Mouse (Mus musculus) limb, embryonic 10.5 days (tissue): ENCODE measurements around the gene Gpatch8. TPM values are rescaled to one million over a fixed set of nuclear protein-coding genes. Genes with fewer than 3 reads are reported as not detected.
A peak's percentile ranks its signal among the peaks of the same experiment; 100 is the strongest.
"Not testable (repeated sequence)": the region's sequence is repeated elsewhere in the genome, so short reads cannot be mapped to it uniquely, and the experiment has no call there.

Source experiments
- DNase-seq: peaks from one replicate; pipeline ENCODE4 v3.0.0-alpha.2; 2017; ENCODE audit warnings: low spot score
- H3K27ac ChIP-seq: fragments of 300-500 bp; sonication (generic); 2 replicates; pipeline ENCODE4 v1.5.1; 2016; ENCODE audit warnings: mild to moderate bottlenecking
- H3K27me3 ChIP-seq: fragments of 300-500 bp; sonication (generic); 2 replicates; pipeline ENCODE4 v1.6.1; 2016; ENCODE audit warnings: low read depth, mild to moderate bottlenecking; ENCODE audit not compliant: poor library complexity, severe bottlenecking
- H3K36me3 ChIP-seq: fragments of 300-500 bp; sonication (generic); 2 replicates; pipeline ENCODE4 v1.6.1; 2016; ENCODE audit warnings: mild to moderate bottlenecking, moderate library complexity
- H3K4me1 ChIP-seq: fragments of 300-500 bp; sonication (generic); 2 replicates; pipeline ENCODE4 v1.6.1; 2016
- H3K4me3 ChIP-seq: fragments of 300-500 bp; sonication (generic); 2 replicates; pipeline ENCODE4 v1.5.1; 2016; ENCODE audit warnings: mild to moderate bottlenecking, moderate library complexity
- H3K9me3 ChIP-seq: fragments of 300-500 bp; sonication (generic); replicated peaks from 2 replicates; pipeline ENCODE4 v1.6.1; 2016; ENCODE audit warnings: mild to moderate bottlenecking
- WGBS: fragments of 180-500 bp; shearing (Covaris S2); methylation state at CpG from one replicate; pipeline ENCODE4 v1.1.7; 2016; 5-methylcytosine and 5-hydroxymethylcytosine counted together
- polyA plus RNA-seq: library from polyadenylated mRNA; unstranded; fragments of >200 nt; fragmentation: Nextera tagmentation; extraction: Ambion mirVana; gene quantifications from 2 replicates; pipeline ENCODE4 v1.2.1, GENCODE M21; 2016

Gpatch8 gene
- polyA plus RNA-seq, 1 experiment from 2014 or later: 77.1 TPM

DNA sequence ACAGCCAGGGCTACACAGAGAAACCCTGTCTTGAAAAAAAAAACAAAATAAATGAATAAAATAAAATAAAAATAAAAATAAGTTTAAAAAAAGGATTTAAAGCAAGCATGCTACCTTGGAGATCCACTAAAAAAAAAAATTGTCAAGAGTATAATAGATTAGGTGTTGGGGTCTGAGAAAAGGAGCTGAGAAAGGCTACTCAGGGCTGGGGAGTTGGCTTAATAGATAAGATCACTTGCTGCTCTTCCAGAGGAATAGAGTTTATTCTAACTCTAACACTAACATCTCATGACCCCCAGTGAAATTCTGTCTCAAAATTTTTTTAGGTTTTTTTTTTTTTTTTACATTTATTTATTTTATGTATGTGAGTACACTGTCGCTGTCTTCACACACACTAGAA lies 10.1 kb upstream of the Gpatch8 start:
- Histone ChIP-seq H3K36me3 (no peaks in the 10 kb centered on the region), H3K4me3 (no peak overlapping the region), H3K27me3 (no peaks in the 10 kb centered on the region), H3K27ac (no peak overlapping the region), H3K9me3 (no peaks in the 10 kb centered on the region), H3K4me1 (no peaks in the 10 kb centered on the region)
- DNase-seq: no peak
- 100% methylated on average over 1 of the region's 1 CpGs for WGBS

- DNase-seq: no peak
- H3K4me1 ChIP-seq: no peaks in the 10 kb centered on the region
- H3K9me3 ChIP-seq: no peaks in the 10 kb centered on the region
- H3K36me3 ChIP-seq: no peaks in the 10 kb centered on the region
- no peak overlapping the region for H3K27ac ChIP-seq
- no peak overlapping the region for H3K4me3 ChIP-seq
- no peaks in the 10 kb centered on the region for H3K27me3 ChIP-seq
These were observed 9.5 kb upstream of the Gpatch8 start for GRCm38 (mm10) chr11:102565741-102566140.

DNA sequence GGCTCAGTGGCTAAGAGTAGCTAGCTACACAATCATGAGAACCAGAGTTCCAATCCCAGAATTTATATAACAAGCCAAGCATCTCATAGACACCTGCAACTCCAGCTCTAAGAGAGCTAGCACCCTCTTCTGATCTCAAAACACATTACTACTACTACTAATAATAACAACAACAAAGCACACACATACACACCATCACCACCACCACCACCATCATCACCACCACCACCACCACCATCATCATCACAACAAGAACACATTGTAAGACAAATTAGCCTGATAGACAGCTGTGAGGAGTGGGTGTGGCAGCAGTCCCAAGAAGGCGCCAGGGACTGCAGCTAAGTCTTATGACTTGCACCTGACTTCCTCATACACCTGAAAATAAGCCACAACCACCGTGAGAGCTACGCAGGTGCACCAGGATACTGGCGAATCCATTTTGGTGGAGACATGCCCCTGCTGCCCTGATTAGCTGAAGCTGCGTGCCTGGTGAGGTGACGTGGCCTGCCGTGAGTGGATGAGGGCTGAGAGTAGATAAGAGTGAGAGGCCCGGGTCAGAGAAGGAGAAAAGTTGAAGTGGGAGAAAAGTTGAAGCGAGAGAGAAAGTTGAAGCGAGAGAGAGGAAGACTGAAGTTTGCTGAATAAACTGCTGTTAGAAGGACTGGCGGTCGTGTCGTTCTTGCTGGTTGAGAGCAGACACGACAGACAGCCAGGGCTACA lies 8.9 kb upstream of the Gpatch8 start:
- 82% methylated on average over 14 of the region's 14 CpGs for WGBS
- H3K27ac ChIP-seq, H3K36me3 ChIP-seq: not testable (repeated sequence)

GRCm38 (mm10) chr11:102558704-102559103 lies 2.5 kb upstream of the Gpatch8 start:
- Histone ChIP-seq H3K27ac (no peak overlapping the region), H3K9me3 (no peaks in the 10 kb centered on the region), H3K4me1 (peaks cover 18% of the 10 kb centered on the region), H3K36me3 (no peaks in the 10 kb centered on the region), H3K4me3 (no peak overlapping the region), H3K27me3 (no peaks in the 10 kb centered on the region)
- 90% methylated on average over 5 of the region's 5 CpGs for WGBS
- DNase-seq: no peak

More for the DNA sequence above, 8.9 kb upstream of the Gpatch8 start:
- not testable (repeated sequence) for H3K9me3 ChIP-seq, H3K4me3 ChIP-seq, H3K4me1 ChIP-seq, H3K27me3 ChIP-seq, DNase-seq

- Histone ChIP-seq H3K36me3 (no peaks in the 10 kb centered on the region), H3K4me1 (peaks cover 20% of the 10 kb centered on the region), H3K27me3 (no peaks in the 10 kb centered on the region), H3K9me3 (no peaks in the 10 kb centered on the region), H3K27ac (no peak overlapping the region), H3K4me3 (no peak overlapping the region)
- 95% methylated on average over 1 of the region's 1 CpGs for WGBS
- DNase-seq: no peak
These were observed 1.2 kb upstream of the Gpatch8 start for GRCm38 (mm10) chr11:102557386-102557785.

DNA sequence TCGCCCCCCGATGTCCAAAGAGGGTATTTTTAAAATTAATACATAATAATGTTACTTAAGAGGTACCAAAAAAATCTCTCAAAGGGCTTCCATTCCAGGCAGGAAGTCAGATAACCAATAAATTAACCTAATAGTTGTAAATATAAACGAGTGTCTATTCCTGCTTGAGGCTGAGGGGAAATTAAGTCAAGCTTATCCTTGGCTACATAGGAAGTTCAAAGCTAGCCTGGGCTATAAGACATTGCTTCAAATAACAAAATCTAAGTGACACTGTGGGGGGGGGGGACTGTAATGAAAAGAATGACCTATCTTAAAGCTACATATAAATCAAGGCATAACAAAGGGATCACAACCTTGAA lies 503 bp upstream of the Gpatch8 start:
- Histone ChIP-seq H3K27me3 (no peaks in the 10 kb centered on the region), H3K9me3 (no peaks in the 10 kb centered on the region), H3K4me1 (peaks cover 20% of the 10 kb centered on the region), H3K4me3 (peak overlapping the region; percentile 92), H3K27ac (peak overlapping the region; percentile 98), H3K36me3 (peaks cover 5% of the 10 kb centered on the region; the same call in 1 of the 2 replicates)
- 17% methylated on average over 3 of the region's 3 CpGs for WGBS
- no peak for DNase-seq

- H3K9me3 ChIP-seq: no peaks in the 10 kb centered on the region
- H3K4me1 ChIP-seq: peaks cover 20% of the 10 kb centered on the region
- peak overlapping the region; percentile 98 for H3K27ac ChIP-seq
- peaks cover 12% of the 10 kb centered on the region; the same call in 1 of the 2 replicates for H3K36me3 ChIP-seq
- peak overlapping the region; percentile 92 for H3K4me3 ChIP-seq
- DNase-seq: no peak
- H3K27me3 ChIP-seq: no peaks in the 10 kb centered on the region
- WGBS: under 1% methylated on average over 39 of the region's 39 CpGs
These were observed 677 bp downstream of the Gpatch8 start for GRCm38 (mm10) chr11:102555400-102556030.

DNA sequence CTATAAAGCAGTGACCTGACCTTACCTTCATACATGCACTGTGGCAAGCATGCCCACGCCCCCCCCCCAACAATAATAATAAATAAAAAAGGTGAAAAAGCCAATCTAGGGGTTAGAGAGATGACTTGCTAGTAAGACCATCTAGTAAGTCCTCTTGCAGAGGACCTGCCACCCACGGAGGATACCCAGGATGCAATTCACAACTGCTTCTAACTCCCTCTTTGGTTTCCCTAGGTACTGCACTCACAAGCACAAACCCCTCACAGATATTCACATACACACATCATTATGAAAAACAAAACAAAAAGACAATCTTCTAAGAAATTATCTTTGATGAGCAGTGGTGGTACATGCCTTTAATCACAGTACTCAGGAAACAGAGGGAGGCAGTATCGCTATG lies 4.1 kb downstream of the Gpatch8 start:
- no peak for DNase-seq
- H3K9me3 ChIP-seq: no peaks in the 10 kb centered on the region
- 89% methylated on average over 3 of the region's 3 CpGs for WGBS

GRCm38 (mm10) chr11:102551176-102551575 lies 5.0 kb downstream of the Gpatch8 start:
- DNase-seq: no peak
- H3K4me3 ChIP-seq: no peak overlapping the region
- no peak overlapping the region for H3K27ac ChIP-seq
- no peaks in the 10 kb centered on the region for H3K27me3 ChIP-seq
- peaks cover 15% of the 10 kb centered on the region for H3K4me1 ChIP-seq
- H3K36me3 ChIP-seq: peaks cover 38% of the 10 kb centered on the region
- no peaks in the 10 kb centered on the region for H3K9me3 ChIP-seq

More for the DNA sequence above, 4.1 kb downstream of the Gpatch8 start:
- Histone ChIP-seq H3K4me1 (peaks cover 19% of the 10 kb centered on the region), H3K27me3 (no peaks in the 10 kb centered on the region), H3K36me3 (peaks cover 30% of the 10 kb centered on the region), H3K27ac (no peak overlapping the region), H3K4me3 (no peak overlapping the region)

DNA sequence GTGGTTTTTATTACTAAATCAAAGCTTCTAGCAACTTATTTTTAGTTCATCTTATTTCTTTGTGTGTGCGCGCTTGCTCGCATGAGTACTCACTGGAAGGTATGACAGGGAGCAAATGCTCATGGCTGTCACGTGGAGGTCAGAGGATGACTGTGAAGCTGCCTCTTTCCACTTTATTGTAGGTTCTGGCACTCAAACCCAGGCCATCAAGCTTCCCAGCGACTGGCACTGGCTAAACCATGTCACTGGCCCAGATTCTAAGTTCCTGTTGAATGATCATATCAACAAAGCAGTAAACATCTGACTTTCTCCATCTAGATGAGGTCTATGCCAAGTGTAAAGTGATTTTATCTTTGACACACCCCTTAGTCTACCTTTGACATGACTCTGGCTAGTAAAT lies 14.7 kb downstream of the Gpatch8 start:
- H3K4me1 ChIP-seq: no peaks in the 10 kb centered on the region; the same call in 1 of the 2 replicates
- no peaks in the 10 kb centered on the region for H3K27me3 ChIP-seq
- H3K4me3 ChIP-seq: no peak overlapping the region
- peaks cover 48% of the 10 kb centered on the region for H3K36me3 ChIP-seq
- no peak for DNase-seq
- H3K9me3 ChIP-seq: no peaks in the 10 kb centered on the region
- WGBS: 93% methylated on average over 5 of the region's 5 CpGs
- H3K27ac ChIP-seq: no peak overlapping the region

- H3K27ac ChIP-seq, H3K4me1 ChIP-seq, H3K27me3 ChIP-seq, H3K4me3 ChIP-seq, DNase-seq, H3K9me3 ChIP-seq: not testable (repeated sequence)
- H3K36me3 ChIP-seq: peaks cover 47% of the 10 kb centered on the region
These were observed 15.9 kb downstream of the Gpatch8 start for GRCm38 (mm10) chr11:102540286-102540685.

- Histone ChIP-seq H3K27me3 (no peaks in the 10 kb centered on the region), H3K9me3 (no peaks in the 10 kb centered on the region), H3K4me3 (no peak overlapping the region), H3K36me3 (peaks cover 46% of the 10 kb centered on the region), H3K27ac (no peak overlapping the region), H3K4me1 (no peaks in the 10 kb centered on the region)
- no peak for DNase-seq
- WGBS: 78% methylated on average over 1 of the region's 1 CpGs
These were observed 16.5 kb downstream of the Gpatch8 start for GRCm38 (mm10) chr11:102539690-102540089.

DNA sequence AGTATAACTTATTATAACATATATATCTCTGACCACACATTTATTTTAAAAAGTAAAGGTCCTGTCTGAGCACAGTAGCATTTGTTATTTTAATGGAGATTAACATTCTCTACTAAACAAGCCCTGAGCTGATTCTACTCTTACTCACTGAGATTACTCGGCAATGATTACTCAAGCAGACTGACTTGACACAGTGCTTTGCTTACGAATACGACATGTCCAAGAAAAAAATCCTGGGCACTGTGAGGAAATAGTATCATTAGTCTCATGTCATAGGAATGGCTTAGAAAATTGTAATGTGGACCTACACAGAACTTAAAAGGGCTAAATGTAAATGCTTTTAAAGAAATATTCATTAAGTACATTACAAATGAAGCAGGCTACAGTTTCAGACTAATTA lies 20.0 kb downstream of the Gpatch8 start:
- no peaks in the 10 kb centered on the region for H3K9me3 ChIP-seq
- no peaks in the 10 kb centered on the region for H3K27me3 ChIP-seq
- peaks cover 42% of the 10 kb centered on the region for H3K36me3 ChIP-seq
- H3K4me3 ChIP-seq: no peak overlapping the region
- H3K27ac ChIP-seq: no peak overlapping the region
- 87% methylated on average over 3 of the region's 3 CpGs for WGBS
- H3K4me1 ChIP-seq: no peaks in the 10 kb centered on the region
- no peak for DNase-seq
